Mouse (Mus musculus) erythroblast, embryonic 14.5 days (primary cell): Measurements from ENCODE around the gene Scn8a.

Experiments used
- GATA1 ChIP-seq: IDR thresholded peaks from 2 replicates; pipeline ENCODE4 v1.6.1; 2012; ENCODE audit warnings: low read length, inconsistent platforms, mixed read lengths
- TAL1 ChIP-seq: IDR thresholded peaks from 3 replicates; pipeline ENCODE4 v1.6.1; 2012; ENCODE audit warnings: low read length, inconsistent platforms, mixed read lengths

DNA sequence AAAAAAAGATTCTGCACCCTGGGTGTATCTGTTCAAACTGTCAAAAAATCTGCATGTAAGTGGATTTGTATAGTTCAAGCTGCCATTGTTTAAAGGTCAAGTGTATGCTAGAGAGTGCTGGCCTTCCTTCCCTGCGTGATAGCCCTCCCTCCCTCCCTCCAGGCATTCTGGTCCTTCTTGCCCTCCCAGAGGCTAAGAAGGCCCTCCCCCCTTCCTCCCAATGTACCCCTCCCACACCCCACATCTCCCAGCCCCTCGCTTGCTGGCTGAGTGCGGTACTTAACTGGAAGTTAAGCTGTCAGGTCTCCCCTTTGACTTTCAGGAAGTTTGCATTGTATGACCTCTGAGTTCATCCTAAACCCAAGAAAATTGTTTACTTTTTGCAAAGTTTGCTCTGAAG is 60.8 kb downstream of the Scn8a start:
- TF ChIP-seq TAL1: no peak
- TF ChIP-seq GATA1: no peak
